Mouse (Mus musculus): ENCODE results near the gene Tshz2. TPM values are rescaled to one million over a fixed set of nuclear protein-coding genes. Genes with fewer than 3 reads are reported as not detected.

Tshz2 gene
- polyA plus RNA-seq, 1 experiment, result 16.1 TPM

DNA sequence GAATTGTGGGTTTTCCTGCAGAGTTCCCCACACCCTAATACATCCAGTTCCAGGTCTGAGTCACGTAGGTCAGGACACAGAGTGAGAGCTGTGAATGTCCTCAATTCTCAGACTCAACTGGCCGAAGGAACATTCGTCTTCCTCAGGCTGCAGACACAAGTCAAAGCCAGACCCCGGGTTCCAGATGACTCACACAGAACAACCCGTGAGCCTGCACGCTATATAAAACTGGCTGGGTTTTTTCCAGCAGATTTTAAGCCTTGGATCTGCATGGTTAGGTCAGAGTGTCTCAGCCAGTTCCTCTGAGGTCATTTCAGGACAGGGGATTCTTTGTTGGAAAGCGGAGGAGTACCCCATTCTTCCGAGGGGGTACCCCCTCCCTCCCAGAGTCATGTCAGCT, 330.0 kb downstream of the Tshz2 start:
- Histone ChIP-seq H3K4me1 (ENCODE audit: control insufficient read depth, insufficient read depth, low read length) (no peaks in the 10 kb centered on the region), H3K4me3 (replicated peaks; ENCODE audit: insufficient read depth, low read depth, low read length) (no peak overlapping the region), H3K27ac (ENCODE audit: insufficient read depth, low read length) (no peak overlapping the region), H3K27me3 (ENCODE audit: control insufficient read depth, insufficient read depth, low read length) (no peaks in the 10 kb centered on the region; the same call in 1 of the 2 replicates)
- DNase-seq, result no peak
- no peak for TF ChIP-seq POLR2A (IDR thresholded peaks at IDR 0.05; ENCODE audit: borderline replicate concordance, insufficient read depth, low read length)
- no peak for TF ChIP-seq CTCF (IDR thresholded peaks at IDR 0.05; ENCODE audit: borderline replicate concordance, insufficient read depth, low read depth, low read length)
- 29% methylated on average over 8 of the region's 8 CpGs for WGBS

DNA sequence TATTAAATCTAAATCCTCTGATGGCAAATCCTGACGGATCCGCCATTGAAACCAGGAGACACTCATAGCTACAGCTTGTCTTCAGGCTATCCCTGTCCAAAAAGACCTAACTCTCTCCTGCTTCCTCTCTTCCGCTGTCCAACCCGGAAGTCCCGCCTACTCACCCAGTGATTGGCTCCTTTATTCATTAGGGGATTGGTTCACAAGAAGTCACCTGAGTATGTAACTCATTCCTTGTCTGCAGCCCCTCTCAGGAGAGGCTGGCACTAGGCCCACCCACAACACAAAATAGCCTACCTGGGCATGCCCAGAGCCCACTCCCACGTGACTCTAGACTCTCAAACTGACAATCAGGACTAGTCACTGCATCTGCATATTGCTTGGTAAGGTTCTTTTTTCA, 337.7 kb downstream of the Tshz2 start:
- Histone ChIP-seq H3K27ac (ENCODE audit: insufficient read depth, low read length) (no peak overlapping the region), H3K27me3 (ENCODE audit: control insufficient read depth, insufficient read depth, low read length) (no peaks in the 10 kb centered on the region), H3K4me1 (ENCODE audit: control insufficient read depth, insufficient read depth, low read length) (no peaks in the 10 kb centered on the region), H3K4me3 (replicated peaks; ENCODE audit: insufficient read depth, low read depth, low read length) (no peak overlapping the region)
- no peak for TF ChIP-seq POLR2A (IDR thresholded peaks at IDR 0.05; ENCODE audit: borderline replicate concordance, insufficient read depth, low read length)
- no peak for TF ChIP-seq CTCF (IDR thresholded peaks at IDR 0.05; ENCODE audit: borderline replicate concordance, insufficient read depth, low read depth, low read length)
- WGBS, result 97% methylated on average over 6 of the region's 6 CpGs
- DNase-seq, result no peak

GRCm38 (mm10) chr2:169982925-169983324, 350.1 kb downstream of the Tshz2 start:
- Histone ChIP-seq H3K4me1 (ENCODE audit: control insufficient read depth, insufficient read depth, low read length) (no peaks in the 10 kb centered on the region), H3K27ac (ENCODE audit: insufficient read depth, low read length) (no peak overlapping the region), H3K27me3 (ENCODE audit: control insufficient read depth, insufficient read depth, low read length) (no peaks in the 10 kb centered on the region; the same call in none of the 2 replicates), H3K4me3 (replicated peaks; ENCODE audit: insufficient read depth, low read depth, low read length) (no peak overlapping the region)
- 11% methylated on average over 10 of the region's 10 CpGs for WGBS
- DNase-seq, result no peak
- TF ChIP-seq POLR2A (IDR thresholded peaks at IDR 0.05; ENCODE audit: borderline replicate concordance, insufficient read depth, low read length), result no peak
- TF ChIP-seq CTCF (IDR thresholded peaks at IDR 0.05; ENCODE audit: borderline replicate concordance, insufficient read depth, low read depth, low read length), result no peak

DNA sequence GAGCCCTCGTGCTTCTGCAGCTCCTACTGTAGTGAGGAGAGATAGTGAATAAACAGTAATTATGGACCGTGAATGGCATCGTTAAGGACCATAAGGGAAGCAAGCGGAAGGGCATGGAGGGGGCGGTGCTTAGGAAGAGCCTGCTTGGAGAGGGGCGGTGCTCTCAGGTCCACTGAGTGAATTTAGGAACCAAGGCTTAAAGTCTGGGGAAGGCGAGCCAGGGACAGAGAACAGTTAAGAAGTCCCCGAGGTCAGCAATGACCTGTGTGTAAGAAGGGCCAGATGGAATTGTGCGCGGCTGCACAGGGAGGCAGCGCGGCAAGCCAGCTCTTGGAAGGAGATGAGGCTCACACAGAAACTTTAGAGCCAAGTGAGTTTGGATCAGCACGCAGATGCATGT, 354.4 kb downstream of the Tshz2 start:
- no peak for DNase-seq
- Histone ChIP-seq H3K27me3 (ENCODE audit: control insufficient read depth, insufficient read depth, low read length) (no peaks in the 10 kb centered on the region; the same call in none of the 2 replicates), H3K4me3 (replicated peaks; ENCODE audit: insufficient read depth, low read depth, low read length) (no peak overlapping the region), H3K27ac (ENCODE audit: insufficient read depth, low read length) (no peak overlapping the region), H3K4me1 (ENCODE audit: control insufficient read depth, insufficient read depth, low read length) (no peaks in the 10 kb centered on the region)
- WGBS, result 15% methylated on average over 13 of the region's 13 CpGs
- TF ChIP-seq POLR2A (IDR thresholded peaks at IDR 0.05; ENCODE audit: borderline replicate concordance, insufficient read depth, low read length), result no peak
- no peak for TF ChIP-seq CTCF (IDR thresholded peaks at IDR 0.05; ENCODE audit: borderline replicate concordance, insufficient read depth, low read depth, low read length)

DNA sequence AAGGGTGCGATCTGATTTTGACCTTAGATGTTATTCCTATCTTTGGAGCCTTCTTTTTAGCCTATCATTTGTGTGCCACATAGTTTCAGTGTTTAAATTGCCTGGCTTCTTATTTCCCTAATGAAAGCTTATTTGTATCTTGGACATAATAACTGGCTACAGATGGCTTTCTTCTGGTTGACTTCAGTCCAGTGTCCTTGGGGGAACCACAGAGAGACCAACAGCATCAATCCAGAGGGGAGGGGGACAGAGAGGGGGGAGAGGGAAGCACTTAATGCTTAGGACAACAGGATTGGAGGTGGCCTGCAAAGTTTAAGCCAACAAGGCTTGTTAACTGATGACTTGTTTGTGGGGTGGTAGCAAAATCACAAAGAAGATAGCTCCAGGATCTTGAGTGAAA, 356.4 kb downstream of the Tshz2 start:
- TF ChIP-seq POLR2A (IDR thresholded peaks at IDR 0.05; ENCODE audit: borderline replicate concordance, insufficient read depth, low read length) (no peak), CTCF (IDR thresholded peaks at IDR 0.05; ENCODE audit: borderline replicate concordance, insufficient read depth, low read depth, low read length) (no peak)
- H3K27me3 ChIP-seq (ENCODE audit: control insufficient read depth, insufficient read depth, low read length), result no peaks in the 10 kb centered on the region; the same call in none of the 2 replicates
- no peaks in the 10 kb centered on the region for H3K4me1 ChIP-seq (ENCODE audit: control insufficient read depth, insufficient read depth, low read length)
- 75% methylated on average over 1 of the region's 1 CpGs for WGBS
- no peak overlapping the region for H3K27ac ChIP-seq (ENCODE audit: insufficient read depth, low read length)
- no peak for DNase-seq
- no peak overlapping the region for H3K4me3 ChIP-seq (replicated peaks; ENCODE audit: insufficient read depth, low read depth, low read length)

- no peak for TF ChIP-seq CTCF (IDR thresholded peaks at IDR 0.05; ENCODE audit: borderline replicate concordance, insufficient read depth, low read depth, low read length)
- TF ChIP-seq POLR2A (IDR thresholded peaks at IDR 0.05; ENCODE audit: borderline replicate concordance, insufficient read depth, low read length), result no peak
- Histone ChIP-seq H3K27ac (ENCODE audit: insufficient read depth, low read length) (no peak overlapping the region), H3K4me1 (ENCODE audit: control insufficient read depth, insufficient read depth, low read length) (no peaks in the 10 kb centered on the region), H3K27me3 (ENCODE audit: control insufficient read depth, insufficient read depth, low read length) (no peaks in the 10 kb centered on the region; the same call in 1 of the 2 replicates), H3K4me3 (replicated peaks; ENCODE audit: insufficient read depth, low read depth, low read length) (no peak overlapping the region)
- WGBS, result 27% methylated on average over 7 of the region's 7 CpGs
- DNase-seq, result no peak
These were observed 358.2 kb downstream of the Tshz2 start for GRCm38 (mm10) chr2:169990991-169991390.

DNA sequence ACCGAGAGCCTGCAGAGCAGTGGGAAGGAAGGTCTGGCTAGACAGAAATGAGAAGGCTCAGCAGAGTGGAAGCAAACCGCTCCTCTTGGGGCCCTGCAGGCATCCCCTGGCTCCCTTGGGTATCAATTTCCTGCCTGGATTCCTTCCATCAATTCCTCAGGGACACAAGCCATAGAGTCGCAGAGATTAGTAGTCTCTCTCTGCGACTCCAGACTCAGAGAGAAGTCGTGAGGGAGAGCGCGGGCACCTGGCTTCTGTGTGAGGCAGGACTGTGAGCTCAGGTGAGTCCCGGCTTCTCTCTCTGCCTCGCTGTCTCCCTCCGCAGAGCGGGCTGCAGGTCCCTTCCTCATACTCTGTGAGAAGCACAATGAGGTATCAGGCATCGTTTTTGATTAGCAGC, 363.2 kb downstream of the Tshz2 start:
- no peak for DNase-seq
- no peaks in the 10 kb centered on the region for H3K4me1 ChIP-seq (ENCODE audit: control insufficient read depth, insufficient read depth, low read length)
- no peaks in the 10 kb centered on the region for H3K27me3 ChIP-seq (ENCODE audit: control insufficient read depth, insufficient read depth, low read length)
- WGBS, result 33% methylated on average over 12 of the region's 12 CpGs
- no peak for TF ChIP-seq CTCF (IDR thresholded peaks at IDR 0.05; ENCODE audit: borderline replicate concordance, insufficient read depth, low read depth, low read length)
- TF ChIP-seq POLR2A (IDR thresholded peaks at IDR 0.05; ENCODE audit: borderline replicate concordance, insufficient read depth, low read length), result no peak
- H3K27ac ChIP-seq (ENCODE audit: insufficient read depth, low read length), result no peak overlapping the region
- no peak overlapping the region for H3K4me3 ChIP-seq (replicated peaks; ENCODE audit: insufficient read depth, low read depth, low read length)

DNA sequence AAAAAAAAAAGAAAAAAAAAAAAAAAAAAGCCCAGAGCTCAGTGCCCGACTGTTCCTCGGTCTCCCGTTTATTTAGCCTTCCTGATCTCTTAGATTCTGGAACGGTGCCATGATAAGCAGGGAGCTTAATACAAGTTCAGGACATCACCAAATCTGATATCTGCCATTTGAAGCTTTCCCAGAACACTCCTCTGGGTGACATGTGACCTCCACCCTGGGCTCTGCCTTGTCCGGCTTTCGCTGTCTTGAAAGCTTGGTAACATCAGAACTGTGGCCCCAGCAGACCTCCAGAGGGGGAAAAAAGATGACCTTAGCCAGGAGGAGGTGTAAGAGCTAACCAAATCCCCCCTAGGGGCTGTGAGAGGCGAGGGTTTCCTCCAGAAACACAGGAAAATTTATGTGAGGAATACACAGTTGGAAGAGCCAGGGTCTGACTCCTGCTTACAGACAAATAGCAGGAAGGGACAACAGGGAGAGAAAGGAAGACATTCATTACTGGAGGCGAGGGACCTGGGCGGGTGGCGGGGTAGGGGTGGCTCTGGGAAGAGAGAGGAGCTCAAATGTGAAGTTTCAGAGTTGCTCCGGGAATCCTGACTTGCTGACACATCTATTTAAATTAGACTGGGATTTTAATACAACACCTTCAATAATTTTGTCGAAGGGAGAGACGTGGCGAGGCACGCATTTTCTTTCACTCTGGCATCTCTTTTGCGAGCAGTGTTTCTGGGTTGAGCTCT, 363.9 kb downstream of the Tshz2 start:
- DNase-seq, result no peak
- TF ChIP-seq CTCF (IDR thresholded peaks at IDR 0.05; ENCODE audit: borderline replicate concordance, insufficient read depth, low read depth, low read length), result no peak
- TF ChIP-seq POLR2A (IDR thresholded peaks at IDR 0.05; ENCODE audit: borderline replicate concordance, insufficient read depth, low read length), result no peak
- Histone ChIP-seq H3K4me3 (replicated peaks; ENCODE audit: insufficient read depth, low read depth, low read length) (no peak overlapping the region), H3K27ac (ENCODE audit: insufficient read depth, low read length) (no peak overlapping the region), H3K4me1 (ENCODE audit: control insufficient read depth, insufficient read depth, low read length) (no peaks in the 10 kb centered on the region), H3K27me3 (ENCODE audit: control insufficient read depth, insufficient read depth, low read length) (no peaks in the 10 kb centered on the region)
- 59% methylated on average over 16 of the region's 16 CpGs for WGBS
